Mouse (Mus musculus) liver, embryonic 15.5 days (tissue): ENCODE measurements around the gene Acox1. TPM values are rescaled to one million over a fixed set of nuclear protein-coding genes. Genes with fewer than 3 reads are reported as not detected.
A peak's percentile ranks its signal among the peaks of the same experiment; 100 is the strongest.

Experiments
- ATAC-seq: fragments of 200-750 bp; cut with Nextera tagmentation; 2 replicates; pipeline ENCODE4 v1.8.0; 2017; ENCODE audit warnings: moderate number of reproducible peaks, mild to moderate bottlenecking, moderate library complexity; ENCODE audit not compliant: insufficient read depth
- H3K27ac ChIP-seq: fragments of 300-500 bp; sonication (generic); replicated peaks from 2 replicates; pipeline ENCODE4 v1.5.1; 2015; ENCODE audit warnings: mild to moderate bottlenecking, inconsistent platforms
- H3K27me3 ChIP-seq: fragments of 300-500 bp; sonication (generic); 2 replicates; pipeline ENCODE4 v1.6.1; 2015; ENCODE audit warnings: mild to moderate bottlenecking, inconsistent platforms
- H3K36me3 ChIP-seq: fragments of 300-500 bp; sonication (generic); replicated peaks from 2 replicates; pipeline ENCODE4 v1.6.1; 2015; ENCODE audit warnings: moderate library complexity, mild to moderate bottlenecking, inconsistent platforms
- H3K4me1 ChIP-seq: fragments of 300-500 bp; sonication (generic); replicated peaks from 2 replicates; pipeline ENCODE4 v1.6.1; 2015; ENCODE audit warnings: inconsistent platforms
- H3K4me2 ChIP-seq: fragments of 300-500 bp; sonication (generic); 2 replicates; pipeline ENCODE4 v1.6.1; 2015; ENCODE audit warnings: moderate library complexity, mild to moderate bottlenecking, inconsistent platforms
- H3K4me3 ChIP-seq: fragments of 300-500 bp; sonication (generic); replicated peaks from 2 replicates; pipeline ENCODE4 v1.5.1; 2015; ENCODE audit warnings: mild to moderate bottlenecking, inconsistent platforms
- H3K9ac ChIP-seq: fragments of 300-500 bp; sonication (generic); 2 replicates; pipeline ENCODE4 v1.6.1; 2015; ENCODE audit warnings: moderate library complexity, mild to moderate bottlenecking, inconsistent platforms
- H3K9me3 ChIP-seq: fragments of 300-500 bp; sonication (generic); replicated peaks from 2 replicates; pipeline ENCODE4 v1.6.1; 2016; ENCODE audit warnings: inconsistent platforms
- WGBS: fragments of 180-500 bp; shearing (Covaris S2); methylation state at CpG from one replicate; pipeline ENCODE4 v1.1.7; 2015; ENCODE audit warnings: mixed read lengths; ENCODE audit not compliant: insufficient replicate concordance; 5-methylcytosine and 5-hydroxymethylcytosine counted together
- polyA plus RNA-seq: library from polyadenylated mRNA; unstranded; fragments of >200 nt; fragmentation: Nextera tagmentation; extraction: Ambion mirVana; gene quantifications from 2 replicates; pipeline ENCODE4 v1.2.1, GENCODE M21; 2015

Acox1 gene
- polyA plus RNA-seq, 1 experiment from 2014 or later: 32.5 TPM

- no peak overlapping the region for H3K27ac ChIP-seq
- 71% methylated on average over 9 of the region's 9 CpGs for WGBS
- ATAC-seq: no peak
- H3K9me3 ChIP-seq: no peaks in the 10 kb centered on the region
- no peak overlapping the region for H3K9ac ChIP-seq
- H3K27me3 ChIP-seq: no peaks in the 10 kb centered on the region
- H3K4me1 ChIP-seq: peaks cover 44% of the 10 kb centered on the region
- H3K4me3 ChIP-seq: no peak overlapping the region
- peaks cover 38% of the 10 kb centered on the region for H3K36me3 ChIP-seq
- H3K4me2 ChIP-seq: peak overlapping the region; percentile 85
Measured at GRCm38 (mm10) chr11:116129091-116129790, 69.6 kb downstream of the Acox1 start.

GRCm38 (mm10) chr11:116127986-116128385, 70.9 kb downstream of the Acox1 start:
- no peak overlapping the region for H3K9ac ChIP-seq
- no peak overlapping the region for H3K4me3 ChIP-seq
- no peak overlapping the region for H3K4me2 ChIP-seq
- 72% methylated on average over 9 of the region's 9 CpGs for WGBS
- H3K27ac ChIP-seq: no peak overlapping the region
- H3K9me3 ChIP-seq: no peaks in the 10 kb centered on the region
- ATAC-seq: no peak
- H3K27me3 ChIP-seq: no peaks in the 10 kb centered on the region
- H3K36me3 ChIP-seq: peaks cover 29% of the 10 kb centered on the region
- peaks cover 44% of the 10 kb centered on the region for H3K4me1 ChIP-seq

- WGBS: 55% methylated on average over 23 of the region's 23 CpGs
- ATAC-seq: no peak
- Histone ChIP-seq H3K9me3 (no peaks in the 10 kb centered on the region), H3K27me3 (no peaks in the 10 kb centered on the region), H3K27ac (no peak within 1 kb of the TSS), H3K9ac (no peak within 1 kb of the TSS), H3K36me3 (peaks cover 28% of the 10 kb centered on the region), H3K4me3 (no peak within 1 kb of the TSS), H3K4me1 (peaks cover 44% of the 10 kb centered on the region), H3K4me2 (peak within 1 kb of the TSS; percentile 37)
Measured at GRCm38 (mm10) chr11:116127156-116127980, 71.5 kb downstream of the Acox1 start, which contains the start of gene Trim47. TSS of gene Trim47 (minus strand) at chr11:116127210.

- Histone ChIP-seq H3K9ac (no peak overlapping the region), H3K4me2 (no peak overlapping the region), H3K4me3 (no peak overlapping the region), H3K27me3 (no peaks in the 10 kb centered on the region), H3K36me3 (peaks cover 25% of the 10 kb centered on the region), H3K27ac (no peak overlapping the region), H3K9me3 (no peaks in the 10 kb centered on the region), H3K4me1 (peaks cover 44% of the 10 kb centered on the region)
- 80% methylated on average over 15 of the region's 15 CpGs for WGBS
- no peak for ATAC-seq
Measured at GRCm38 (mm10) chr11:116126261-116126660, 72.6 kb downstream of the Acox1 start.

Other genes starting within 250 kb of the Acox1 start
- 0.18 and 0.31 TPM in 2 replicates for gene Itgb4, start 224.3 kb downstream of the Acox1 start, polyA plus RNA-seq
- gene Galk1, start 186.3 kb downstream of the Acox1 start, polyA plus RNA-seq: 168 and 190 TPM in 2 replicates
- gene H3f3b, start 171.1 kb downstream of the Acox1 start, polyA plus RNA-seq: 540 and 595 TPM in 2 replicates
- gene Unk, start 168.7 kb downstream of the Acox1 start, polyA plus RNA-seq: 10.1 and 11.6 TPM in 2 replicates
- gene Unc13d, start 121.1 kb downstream of the Acox1 start, polyA plus RNA-seq: 21.4 and 23.3 TPM in 2 replicates
- gene Wbp2, start 112.0 kb downstream of the Acox1 start, polyA plus RNA-seq: 83.9 and 93.0 TPM in 2 replicates
- gene Trim47, start 71.8 kb downstream of the Acox1 start, polyA plus RNA-seq: 5.4 and 7.6 TPM in 2 replicates
- gene Trim65, start 67.9 kb downstream of the Acox1 start, polyA plus RNA-seq: 1.2 and 1.5 TPM in 2 replicates
- 48.8 and 51.1 TPM in 2 replicates for gene Mrpl38, start 60.2 kb downstream of the Acox1 start, polyA plus RNA-seq
- 6.1 and 7.5 TPM in 2 replicates for gene Fbf1, start 30.9 kb downstream of the Acox1 start, polyA plus RNA-seq
- gene Ten1, start 190 bp downstream of the Acox1 start, polyA plus RNA-seq: 27.5 and 33.1 TPM in 2 replicates
- gene Evpl, start 39.0 kb upstream of the Acox1 start, polyA plus RNA-seq: 0.08 and 0.12 TPM in 2 replicates
- 37.2 and 40.2 TPM in 2 replicates for gene Srp68, start 75.2 kb upstream of the Acox1 start, polyA plus RNA-seq
- gene Galr2, start 81.9 kb upstream of the Acox1 start, polyA plus RNA-seq: not detected in 2 replicates
- 19.1 and 20.1 TPM in 2 replicates for gene Exoc7, start 108.2 kb upstream of the Acox1 start, polyA plus RNA-seq
- gene Foxj1, start 136.4 kb upstream of the Acox1 start, polyA plus RNA-seq: 0.78 and 1.1 TPM in 2 replicates
- gene Rnf157, start 214.0 kb upstream of the Acox1 start, polyA plus RNA-seq: 1.0 and 1.4 TPM in 2 replicates
- 33.1 and 33.9 TPM in 2 replicates for gene Ubald2, start 235.0 kb upstream of the Acox1 start, polyA plus RNA-seq